Mouse (Mus musculus) liver, embryonic 14.5 days (tissue): Measurements from ENCODE around the gene Dtx1. TPM values are rescaled to one million over a fixed set of nuclear protein-coding genes. Genes with fewer than 3 reads are reported as not detected.

Source experiments
- ATAC-seq: fragments of 200-750 bp; cut with Nextera tagmentation; 2 replicates; pipeline ENCODE4 v1.8.0; 2017; ENCODE audit warnings: moderate number of reproducible peaks, mild to moderate bottlenecking, moderate library complexity; ENCODE audit not compliant: insufficient read depth
- DNase-seq, 3 experiments: peaks; one replicate each; pipeline ENCODE4 v3.0.0-alpha.2; 2012 to 2013; ENCODE audit warnings: low read depth in 3 of 3, low spot score in 3 of 3
- H3K27ac ChIP-seq: fragments of 300-500 bp; sonication (generic); 2 replicates; pipeline ENCODE4 v1.5.1; 2014; ENCODE audit warnings: moderate library complexity, mild to moderate bottlenecking, control low read depth, inconsistent platforms
- H3K27me3 ChIP-seq: fragments of 300-500 bp; sonication (generic); 2 replicates; pipeline ENCODE4 v1.6.1; 2014; ENCODE audit warnings: mild to moderate bottlenecking, low read length, moderate library complexity; ENCODE audit not compliant: control insufficient read depth, insufficient read depth
- H3K36me3 ChIP-seq: fragments of 300-500 bp; sonication (generic); replicated peaks from 2 replicates; pipeline ENCODE4 v1.6.1; 2014; ENCODE audit warnings: low read depth; ENCODE audit not compliant: control insufficient read depth, insufficient read depth
- H3K4me1 ChIP-seq, 2 experiments: fragments of 200-500 bp in 1 of 2; fragments of 300-500 bp in 1 of 2; sonication (generic) in 1 of 2; replicated peaks; 2 replicates each; pipeline ENCODE4 v1.6.1; 2012 to 2014; ENCODE audit warnings: antibody characterized with exemption in 1 of 2, inconsistent platforms in 1 of 2, low read length in 1 of 2; ENCODE audit not compliant: control insufficient read depth in 2 of 2, insufficient read depth in 2 of 2
- H3K4me2 ChIP-seq: fragments of 300-500 bp; sonication (generic); 2 replicates; pipeline ENCODE4 v1.6.1; 2014; ENCODE audit warnings: low read depth, mild to moderate bottlenecking, control low read depth, moderate library complexity
- H3K4me3 ChIP-seq, 2 experiments: fragments of 200-500 bp in 1 of 2; fragments of 300-500 bp in 1 of 2; sonication (generic) in 1 of 2; 2 replicates each; pipeline ENCODE4 v1.5.1; 2012 to 2014; ENCODE audit warnings: low read depth in 2 of 2, low read length in 2 of 2, mild to moderate bottlenecking in 2 of 2, control low read depth in 1 of 2, inconsistent platforms in 1 of 2, moderate library complexity in 1 of 2; ENCODE audit not compliant: insufficient read depth in 1 of 2
- H3K9ac ChIP-seq: fragments of 300-500 bp; sonication (generic); replicated peaks from 2 replicates; pipeline ENCODE4 v1.6.1; 2014; ENCODE audit warnings: mild to moderate bottlenecking, control low read depth, moderate library complexity
- H3K9me3 ChIP-seq: fragments of 300-500 bp; sonication (generic); 2 replicates; pipeline ENCODE4 v1.6.1; 2016; ENCODE audit warnings: low read length, mixed read lengths; ENCODE audit not compliant: control insufficient read depth
- CTCF ChIP-seq: IDR thresholded peaks from 2 replicates; pipeline ENCODE4 v1.5.1; 2016; ENCODE audit warnings: antibody characterized with exemption, low read depth, control low read depth
- EP300 ChIP-seq: IDR thresholded peaks from 2 replicates; pipeline ENCODE4 v1.6.1; 2016; ENCODE audit warnings: antibody characterized with exemption, low read depth
- WGBS: fragments of 180-500 bp; shearing (Covaris S2); extraction: QIAGEN DNeasy Blood & Tissue Kit; methylation state at CpG from one replicate; pipeline ENCODE4 v1.1.7; 2014; ENCODE audit not compliant: insufficient replicate concordance; 5-methylcytosine and 5-hydroxymethylcytosine counted together
- polyA plus RNA-seq, 2 experiments: library from polyadenylated mRNA; depleted of rRNA in 1 of 2; stranded (reverse) in 1 of 2; unstranded in 1 of 2; fragments of >200 nt; fragmentation: Nextera tagmentation in 1 of 2; extraction: Ambion mirVana in 1 of 2; gene quantifications; 2 replicates each; pipeline versions ENCODE4 v1.2.1 to v1.2.3; 2012 to 2014

The Dtx1 gene
- 0.03 and 0.41 TPM in 2 replicates for polyA plus RNA-seq (2012; rRNA removed)
- 0.05 TPM in 1 of 2 replicates, not detected in the other for polyA plus RNA-seq (2014; fragmentation: Nextera tagmentation; extraction: Ambion mirVana)

- no peaks in the 10 kb centered on the region for H3K9me3 ChIP-seq
Observed at GRCm38 (mm10) chr5:120711827-120712226, at the start of gene Dtx1. TSS of gene Dtx1 (minus strand) at chr5:120711927.

GRCm38 (mm10) chr5:120754215-120754614, 42.5 kb upstream of the Dtx1 start:
- no peak overlapping the region for H3K27ac ChIP-seq
- H3K36me3 ChIP-seq = no peaks in the 10 kb centered on the region
- DNase-seq (no peak), ATAC-seq (no peak)
- no peak for TF ChIP-seq EP300
- TF ChIP-seq CTCF = no peak
- no peak overlapping the region for H3K9ac ChIP-seq
- H3K9me3 ChIP-seq = no peaks in the 10 kb centered on the region
- 39% methylated on average over 4 of the region's 4 CpGs for WGBS
- no peak overlapping the region for H3K4me3 ChIP-seq
- no peak overlapping the region for H3K4me2 ChIP-seq
- H3K27me3 ChIP-seq = no peaks in the 10 kb centered on the region
- no peaks in the 10 kb centered on the region for H3K4me1 ChIP-seq

More at GRCm38 (mm10) chr5:120711827-120712226, at the start of gene Dtx1:
- DNase-seq = no peak
- TF ChIP-seq EP300 = no peak
- TF ChIP-seq CTCF = no peak
- Histone ChIP-seq H3K27ac (no peak within 1 kb of the TSS), H3K9ac (no peak within 1 kb of the TSS), H3K27me3 (peaks cover 34% of the 10 kb centered on the region), H3K4me2 (no peak within 1 kb of the TSS), H3K4me1 (no peaks in the 10 kb centered on the region), H3K4me3 (no peak within 1 kb of the TSS), H3K36me3 (no peaks in the 10 kb centered on the region)
- 28% methylated on average over 3 of the region's 3 CpGs for WGBS
- ATAC-seq = no peak

- Histone ChIP-seq H3K4me3 (no peak overlapping the region), H3K4me2 (no peak overlapping the region), H3K27ac (no peak overlapping the region), H3K9ac (no peak overlapping the region), H3K4me1 (no peaks in the 10 kb centered on the region), H3K9me3 (no peaks in the 10 kb centered on the region), H3K27me3 (no peaks in the 10 kb centered on the region), H3K36me3 (no peaks in the 10 kb centered on the region)
- TF ChIP-seq CTCF (no peak), EP300 (no peak)
- ATAC-seq (no peak), DNase-seq (no peak)
- WGBS = 55% methylated on average over 3 of the region's 3 CpGs
Observed at GRCm38 (mm10) chr5:120752786-120753185, 41.1 kb upstream of the Dtx1 start.

- TF ChIP-seq EP300 = no peak
- no peak for TF ChIP-seq CTCF
- Histone ChIP-seq H3K9ac (no peak overlapping the region), H3K4me1 (no peaks in the 10 kb centered on the region), H3K27me3 (no peaks in the 10 kb centered on the region), H3K4me2 (no peak overlapping the region), H3K9me3 (no peaks in the 10 kb centered on the region), H3K4me3 (no peak overlapping the region), H3K36me3 (no peaks in the 10 kb centered on the region), H3K27ac (no peak overlapping the region)
- DNase-seq (no peak), ATAC-seq (no peak)
- 54% methylated on average over 3 of the region's 3 CpGs for WGBS
Observed at GRCm38 (mm10) chr5:120751206-120751605, 39.5 kb upstream of the Dtx1 start.

- no peak within 1 kb of the TSS for H3K4me3 ChIP-seq
- no peaks in the 10 kb centered on the region for H3K9me3 ChIP-seq
- ATAC-seq (no peak), DNase-seq (no peak)
- H3K27ac ChIP-seq = no peak within 1 kb of the TSS
- no peak for TF ChIP-seq CTCF
- TF ChIP-seq EP300 = no peak
- WGBS = 33% methylated on average over 5 of the region's 5 CpGs
- H3K9ac ChIP-seq = no peak within 1 kb of the TSS
- H3K27me3 ChIP-seq = no peaks in the 10 kb centered on the region
- no peak within 1 kb of the TSS for H3K4me2 ChIP-seq
- H3K4me1 ChIP-seq = no peaks in the 10 kb centered on the region
- H3K36me3 ChIP-seq = no peaks in the 10 kb centered on the region
Observed at GRCm38 (mm10) chr5:120749688-120750087, 38.0 kb upstream of the Dtx1 start, which contains the start of gene Oas2. TSS of gene Oas2 (minus strand) at chr5:120749853.
